Mouse (Mus musculus): ENCODE measurements around the gene Gucy2e. TPM values are rescaled to one million over a fixed set of nuclear protein-coding genes. Genes with fewer than 3 reads are reported as not detected.

The Gucy2e gene
- not detected for total RNA-seq (2022)

DNA sequence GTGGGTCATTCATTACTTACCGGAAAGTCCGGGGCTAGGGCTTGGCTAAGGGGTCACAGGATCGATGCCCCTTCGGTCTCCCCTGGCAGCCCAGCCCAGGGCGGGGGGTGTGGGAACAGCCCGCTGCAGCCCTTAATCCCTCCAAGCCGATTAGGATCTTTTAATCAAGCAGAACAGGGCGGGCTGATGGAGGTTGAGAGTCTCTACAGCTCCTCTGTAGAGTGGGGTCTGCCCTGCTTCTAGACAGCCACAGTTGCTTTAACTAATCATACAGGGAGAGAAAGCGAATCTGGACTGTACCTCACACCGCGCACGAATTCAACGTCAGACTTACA is at the start of gene Gucy2e:
Gucy2e (minus strand) TSS at position 111 of the 335 bp plus-strand sequence.
- no peak for DNase-seq

DNA sequence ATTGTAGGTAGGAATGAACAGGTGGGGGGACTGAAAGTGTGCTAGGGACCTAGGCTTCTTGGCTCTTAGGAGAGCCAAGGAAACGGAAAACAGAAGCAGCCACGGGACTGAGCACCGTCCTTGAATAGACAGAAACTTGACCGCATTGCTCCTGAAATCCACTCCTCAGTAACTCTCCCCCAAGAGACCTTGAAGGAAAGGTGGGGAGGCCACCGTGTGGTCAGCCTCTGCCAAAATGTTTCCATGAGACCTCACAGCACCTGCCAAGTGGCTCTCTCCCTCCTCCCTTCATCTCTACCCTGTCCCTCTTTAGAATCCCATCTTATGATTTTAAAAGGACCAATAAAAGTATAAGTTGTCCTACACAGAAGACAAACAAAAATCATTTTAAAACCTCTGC is 40.4 kb upstream of the Gucy2e start:
- no peak for DNase-seq

DNA sequence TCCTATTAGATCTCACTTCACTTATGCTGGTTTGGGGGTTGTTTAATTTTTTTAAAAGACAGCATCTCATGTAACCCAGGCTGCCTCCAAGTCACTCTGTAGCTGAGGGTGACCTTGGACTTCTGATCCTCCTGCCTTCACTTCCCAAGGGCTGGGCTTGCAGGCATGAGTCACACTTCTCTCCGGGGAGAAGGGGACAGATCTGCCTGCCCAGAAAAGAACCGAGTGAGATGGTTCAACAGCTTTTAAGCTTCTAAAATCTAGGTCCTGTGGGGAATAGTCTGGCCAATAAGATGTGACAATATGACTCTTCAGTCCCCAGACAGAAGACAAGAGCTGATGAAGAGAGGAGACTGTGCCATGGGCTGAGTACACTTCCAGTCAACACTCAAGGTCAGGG is 39.2 kb upstream of the Gucy2e start:
- peak; percentile 61 for DNase-seq

DNA sequence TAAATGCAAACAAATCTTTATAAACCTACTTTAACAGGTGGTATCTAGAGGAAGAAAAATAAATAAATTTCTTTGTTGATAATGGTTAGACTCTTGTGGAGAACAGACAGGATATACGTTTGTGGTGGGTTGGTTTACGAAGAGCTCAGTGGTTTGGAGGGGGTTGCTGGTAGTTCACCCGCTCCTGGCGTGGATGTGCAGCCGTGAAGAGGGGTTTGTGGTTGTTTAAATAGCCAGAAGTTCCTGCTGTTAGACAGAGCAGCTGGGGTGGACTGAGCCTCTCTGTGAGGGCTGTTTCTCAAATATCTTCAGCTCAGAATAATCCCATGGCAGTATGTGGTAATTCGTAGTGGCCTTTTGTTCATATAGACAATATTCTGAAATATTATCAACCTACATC is 38.8 kb upstream of the Gucy2e start:
- no peak for DNase-seq

DNA sequence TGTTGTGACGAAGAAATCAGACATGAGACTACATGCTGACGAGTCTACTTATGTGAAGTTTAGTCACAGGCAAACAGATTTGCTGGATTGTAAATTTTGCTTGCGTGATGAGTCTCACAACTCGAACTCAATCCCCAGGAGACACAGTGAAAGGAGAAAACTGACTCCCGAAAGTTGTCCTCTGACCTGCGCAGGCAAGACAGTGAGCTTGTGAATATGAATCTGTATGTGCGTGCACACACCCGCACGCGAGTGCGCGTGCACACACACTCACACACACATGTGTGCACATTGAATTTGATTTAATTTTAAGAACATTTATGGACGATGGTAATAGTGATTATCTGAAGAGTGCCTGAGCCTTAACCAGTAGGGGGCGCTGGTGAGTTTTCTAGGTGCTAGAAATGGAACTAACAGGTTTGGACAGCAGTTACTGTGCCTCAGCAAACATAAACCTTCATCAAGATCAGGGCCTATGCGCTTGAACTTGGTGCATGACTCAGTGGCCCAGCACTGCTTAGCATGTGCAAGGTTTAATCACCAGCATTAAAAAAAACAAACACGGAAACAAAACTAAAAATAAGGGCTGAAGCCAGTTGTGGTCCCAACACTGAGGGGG is 35.4 kb upstream of the Gucy2e start:
- DNase-seq, result peak; percentile 58

DNA sequence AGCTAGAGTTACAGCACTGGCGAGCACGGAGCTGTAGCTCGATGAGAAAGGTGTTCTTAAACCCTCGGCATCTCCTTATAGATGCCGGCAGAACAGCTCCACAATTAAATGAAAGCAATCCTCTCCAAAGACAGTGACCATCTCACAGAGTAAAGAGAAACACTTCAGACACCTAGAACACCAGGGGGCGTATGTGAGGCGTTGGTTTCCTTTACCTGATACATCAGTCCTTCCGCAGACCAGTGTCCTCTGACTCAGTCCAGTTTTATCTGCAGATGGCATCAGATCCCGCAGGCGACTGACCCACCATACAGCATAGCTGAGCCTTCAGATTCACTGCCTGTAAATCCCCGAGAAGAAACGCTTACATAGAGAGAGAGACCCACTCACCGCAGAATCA is 32.7 kb upstream of the Gucy2e start:
- peak; percentile 50 for DNase-seq

DNA sequence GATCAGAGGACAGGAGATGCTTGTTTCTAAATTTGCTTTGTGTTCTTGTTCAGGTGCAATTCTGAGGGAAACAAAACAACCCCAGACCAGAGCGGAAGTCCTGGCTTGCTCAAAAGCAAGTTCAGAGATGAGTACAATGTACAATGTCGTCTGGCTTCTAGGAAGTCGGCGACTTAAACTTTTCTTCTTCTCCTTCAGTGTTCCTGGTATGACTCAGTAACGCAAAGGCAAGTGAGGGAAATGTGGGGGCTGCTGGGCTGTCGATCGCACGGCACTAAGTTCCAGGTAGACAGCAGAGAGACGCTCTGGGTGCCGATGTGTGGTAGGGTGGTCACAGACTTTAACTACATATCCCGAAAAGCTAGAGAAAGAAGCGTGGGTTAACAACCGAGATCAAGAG is 31.3 kb upstream of the Gucy2e start:
- DNase-seq, result no peak

DNA sequence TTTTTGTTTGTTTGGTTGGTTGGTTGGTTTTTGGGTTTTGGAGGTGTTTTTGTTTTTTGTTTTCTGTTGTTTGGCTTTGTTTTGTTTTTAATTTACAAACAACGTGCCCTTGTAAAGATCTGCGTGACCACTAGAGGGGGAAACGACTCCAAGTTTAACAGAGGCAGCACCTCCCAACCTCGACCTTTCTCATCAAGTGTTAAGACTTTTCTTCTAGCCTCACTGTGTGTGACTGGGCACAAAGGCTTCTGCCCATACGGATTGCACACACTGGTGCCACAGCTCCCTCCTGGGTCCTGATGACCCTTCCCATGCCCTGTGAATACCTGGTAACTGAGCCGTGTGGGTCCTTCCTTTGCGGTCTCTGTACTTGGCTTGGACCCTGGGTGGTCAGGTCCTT is 30.5 kb upstream of the Gucy2e start:
- no peak for DNase-seq

DNA sequence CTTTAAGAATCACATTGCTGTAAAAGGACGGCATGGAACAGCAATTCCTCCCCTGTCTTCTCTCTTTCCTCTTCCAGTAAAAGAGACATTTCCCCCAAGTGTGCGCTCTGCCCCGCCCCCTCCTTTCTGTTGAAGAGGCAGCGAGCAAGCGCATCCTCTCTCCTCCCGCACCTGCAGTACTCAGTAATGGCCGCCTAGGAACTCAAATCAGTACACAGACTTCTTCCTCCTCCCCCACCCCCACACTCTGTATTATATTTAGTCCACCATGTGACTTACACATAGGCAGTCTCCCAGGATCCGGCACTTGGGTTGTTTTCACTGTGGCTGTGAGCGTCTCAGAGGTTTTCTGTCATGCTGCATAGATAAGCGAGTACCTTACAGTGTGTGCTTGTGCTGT is 29.4 kb upstream of the Gucy2e start:
- no peak for DNase-seq

DNA sequence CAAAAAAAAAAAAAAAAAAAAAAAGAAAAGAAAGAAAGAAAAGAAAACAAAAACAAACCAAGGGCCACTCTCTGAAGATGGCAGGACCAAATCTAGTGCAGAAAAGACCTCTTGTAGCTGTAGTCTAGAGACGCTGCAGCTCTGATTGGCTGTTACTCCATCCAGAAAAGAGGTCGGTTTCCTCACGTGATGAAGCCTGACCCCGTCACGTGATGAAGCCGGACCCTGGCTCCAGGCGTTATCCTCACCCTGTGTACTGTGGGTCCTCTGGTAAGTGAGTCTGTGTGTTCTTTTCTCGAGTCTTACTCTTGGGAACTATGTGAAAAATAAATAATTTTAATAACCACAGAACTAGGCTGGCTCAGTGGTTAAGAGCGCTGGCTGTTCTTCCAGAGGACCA is 28.6 kb upstream of the Gucy2e start:
- DNase-seq, result no peak

DNA sequence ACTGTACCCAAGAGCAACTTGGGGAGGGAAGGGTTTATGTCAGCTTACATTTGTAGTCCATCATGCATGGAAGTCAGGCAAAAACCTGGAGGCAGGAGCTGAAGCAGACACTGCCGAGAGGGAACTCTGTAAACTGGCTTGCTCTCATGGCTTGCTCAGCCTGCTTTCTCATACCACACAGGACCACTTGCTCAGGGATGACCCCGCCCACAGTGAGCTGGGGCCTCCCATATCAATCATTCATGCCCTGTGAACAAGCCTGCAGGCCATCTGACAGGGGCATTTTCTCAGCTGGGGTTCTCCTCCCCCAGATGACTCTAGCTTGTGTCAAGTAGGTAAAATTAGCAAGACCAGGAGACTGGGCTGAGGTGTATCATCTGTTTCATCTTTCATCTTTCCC is 27.4 kb upstream of the Gucy2e start:
- no peak for DNase-seq

DNA sequence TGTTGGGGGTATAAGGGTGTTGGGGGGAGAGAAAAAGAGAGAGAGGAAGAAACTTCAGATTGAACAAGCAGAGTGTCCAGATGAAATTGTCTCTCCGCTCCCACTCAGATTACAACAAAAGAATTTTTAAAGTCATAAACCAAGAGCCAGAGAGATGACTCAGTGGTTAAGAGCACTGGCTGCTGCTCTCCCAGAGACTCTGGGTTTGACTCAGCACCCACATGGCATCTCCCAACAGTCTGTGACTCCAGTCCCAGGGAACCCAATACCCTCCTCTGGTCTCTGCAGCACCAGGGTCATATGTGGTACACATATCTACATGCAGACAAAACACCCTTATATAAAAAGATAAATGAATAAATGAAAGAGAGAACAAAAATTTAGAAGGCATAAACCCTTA is 23.3 kb upstream of the Gucy2e start:
- no peak for DNase-seq

DNA sequence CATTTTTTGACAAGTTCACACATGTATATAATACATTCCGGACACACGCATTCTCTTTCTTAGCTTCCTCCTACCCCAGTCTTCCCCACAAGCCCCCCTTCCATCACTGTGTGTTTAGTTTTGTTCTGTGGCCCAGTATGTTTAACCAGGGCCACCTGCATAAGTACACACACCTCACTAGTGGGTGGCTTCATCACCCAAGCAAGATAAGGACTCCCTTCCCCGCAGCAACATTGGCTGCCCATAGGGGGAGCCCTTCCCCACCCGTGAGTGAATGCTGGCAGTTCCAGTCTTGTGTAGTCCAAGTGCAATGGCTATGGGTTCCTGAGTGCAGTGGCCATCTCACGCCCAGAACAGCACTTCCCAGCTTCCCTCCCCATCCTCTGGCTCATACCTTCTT is 21.5 kb upstream of the Gucy2e start:
- DNase-seq, result no peak

DNA sequence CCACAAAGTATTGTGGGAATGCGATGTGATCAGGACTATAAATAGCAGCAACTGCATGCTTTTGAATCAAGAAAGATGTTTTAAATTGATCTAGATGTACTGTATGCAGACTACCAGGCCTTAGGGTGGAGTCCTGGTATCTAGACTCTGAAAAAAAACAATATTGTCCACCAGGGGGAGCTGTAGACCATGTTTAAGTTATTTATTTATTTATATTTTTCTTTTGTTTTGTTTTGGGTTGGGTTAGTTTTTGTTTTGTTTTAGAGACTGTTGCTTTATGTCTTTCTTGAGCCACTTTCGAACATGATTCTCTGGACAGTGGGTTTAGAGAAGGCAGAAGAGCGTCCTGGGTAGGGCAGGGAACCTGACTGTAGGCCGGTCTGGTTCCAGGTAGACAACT is 21.0 kb upstream of the Gucy2e start:
- DNase-seq, result no peak

DNA sequence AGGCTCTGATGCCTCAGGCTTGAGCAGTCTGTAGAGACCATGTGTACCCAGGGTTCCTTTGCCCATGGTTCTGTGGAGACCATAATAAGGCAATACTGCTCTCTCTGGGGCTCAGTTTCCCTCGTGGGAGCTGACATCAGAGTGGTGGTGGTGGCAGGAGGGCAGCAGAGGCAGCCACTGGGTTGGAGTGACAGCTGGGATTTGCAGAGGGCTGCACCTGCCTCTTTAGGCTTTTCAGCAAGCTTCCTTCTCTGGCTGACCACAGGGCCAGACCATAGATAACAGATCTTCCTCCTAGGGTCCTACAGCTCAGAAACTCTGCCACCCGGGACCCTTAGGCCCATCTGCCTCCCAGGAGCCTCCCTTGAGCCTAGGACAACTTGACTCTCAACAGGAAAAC is 20.2 kb upstream of the Gucy2e start:
- no peak for DNase-seq

DNA sequence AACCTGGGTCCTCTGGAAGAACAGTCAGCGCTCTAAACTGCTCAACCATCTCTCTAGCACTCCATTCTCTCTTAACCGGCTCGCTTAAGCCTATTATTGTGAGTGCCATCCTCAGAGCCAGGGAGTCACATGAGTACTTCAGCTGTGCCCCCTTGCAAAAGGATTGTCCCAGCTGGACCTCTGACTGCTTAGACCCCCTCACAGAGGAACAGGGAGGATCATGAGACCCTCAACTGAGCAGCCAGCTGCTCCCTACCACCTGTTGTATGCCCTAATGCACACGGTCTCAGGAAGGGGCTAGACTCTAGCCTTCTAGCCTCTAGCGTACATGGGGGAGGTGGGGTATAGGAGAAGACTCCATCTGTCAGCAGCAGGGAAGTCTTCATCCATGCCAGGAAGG is 18.0 kb upstream of the Gucy2e start:
- DNase-seq, result no peak

DNA sequence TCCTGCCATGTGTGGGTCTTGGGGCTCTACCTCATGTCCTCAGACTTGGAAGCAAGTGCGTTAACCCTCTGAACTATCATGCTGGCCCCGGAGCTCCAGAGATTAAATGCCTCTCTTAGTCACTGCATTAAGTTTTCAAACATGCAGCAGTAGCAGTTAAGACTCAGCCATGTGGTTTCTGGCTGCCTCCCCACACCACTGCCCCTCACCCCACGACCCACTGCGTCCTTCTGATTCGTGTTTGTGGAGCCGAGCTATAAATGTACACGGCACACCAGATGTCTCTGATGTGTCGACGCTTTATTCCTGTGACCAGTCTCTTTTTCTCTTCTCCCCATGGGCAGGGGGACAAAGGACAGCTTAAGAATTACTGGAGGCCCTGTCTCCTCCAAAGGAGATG is 16.3 kb upstream of the Gucy2e start:
- DNase-seq, result no peak

DNA sequence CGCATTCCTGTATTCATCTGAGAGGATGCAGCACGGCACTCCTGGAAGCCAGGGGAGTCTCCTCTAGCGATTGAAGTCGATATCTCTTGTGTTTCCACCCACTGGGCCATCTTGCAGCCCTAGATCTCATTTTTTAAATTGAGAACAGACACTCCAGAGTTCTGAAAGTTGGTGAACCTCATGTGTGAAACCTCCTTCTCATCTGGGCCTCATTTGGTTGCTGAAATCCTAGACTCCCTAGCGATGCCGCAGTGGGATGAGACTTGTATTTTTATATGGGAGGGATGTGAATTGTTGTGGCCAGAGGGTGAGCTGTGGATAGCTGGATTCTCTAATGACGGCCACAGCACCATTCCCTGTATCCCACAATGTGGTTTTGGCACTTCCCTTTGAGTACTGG is 15.1 kb upstream of the Gucy2e start:
- DNase-seq, result no peak

DNA sequence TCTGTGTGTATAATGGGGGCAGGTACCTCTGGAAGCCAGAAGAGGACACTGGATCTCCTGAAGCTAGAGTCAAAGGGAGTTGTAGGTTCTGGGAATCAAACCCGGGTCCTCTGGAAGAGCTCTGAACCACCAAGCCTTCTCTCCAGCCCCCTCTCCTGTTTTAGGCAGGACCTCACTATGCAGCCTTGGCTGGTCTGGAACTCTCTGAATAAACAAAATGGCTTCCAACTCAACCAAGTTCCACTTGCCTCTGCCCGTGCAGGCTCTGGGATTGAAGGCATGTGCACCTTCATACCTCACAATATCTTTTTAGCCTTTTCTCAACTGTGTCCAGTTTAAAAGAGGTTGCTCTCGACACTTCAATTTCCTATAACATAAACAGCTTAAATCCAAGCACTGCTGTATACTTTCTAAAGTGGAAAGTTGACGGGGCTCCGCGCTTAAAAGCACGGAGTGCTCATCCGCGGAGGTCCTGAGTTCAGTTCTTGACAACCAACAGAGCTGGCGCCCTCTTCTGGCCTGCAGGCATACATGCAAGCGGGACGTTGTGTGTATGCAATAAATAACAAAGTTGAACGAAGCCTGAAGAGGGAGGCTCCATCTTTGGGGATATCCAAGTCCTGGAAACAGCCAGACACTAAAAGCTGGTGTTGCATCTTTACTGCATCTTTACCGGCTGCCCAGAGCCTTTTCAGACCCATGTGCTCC is 14.5 kb upstream of the Gucy2e start:
- no peak for DNase-seq

DNA sequence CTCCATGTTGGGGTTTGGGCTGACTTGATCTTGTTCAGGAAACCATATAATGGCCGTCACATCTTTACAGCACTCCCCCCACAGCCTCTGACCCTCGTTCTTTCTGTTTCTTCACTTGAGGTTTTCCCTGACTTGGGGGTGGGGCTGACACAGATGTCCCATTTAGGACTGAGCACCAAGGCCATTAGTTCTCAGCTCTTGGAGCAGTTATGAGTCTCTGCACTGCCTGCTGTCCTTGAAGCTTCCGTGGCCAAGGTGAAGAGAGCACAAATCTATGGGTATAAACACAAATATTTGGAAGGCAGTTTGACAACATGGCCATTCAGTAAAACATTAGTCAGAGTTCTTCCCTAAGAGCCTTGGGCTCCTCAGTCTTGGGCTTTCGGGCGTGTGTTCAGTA is 13.3 kb upstream of the Gucy2e start:
- peak; percentile 58 for DNase-seq

DNA sequence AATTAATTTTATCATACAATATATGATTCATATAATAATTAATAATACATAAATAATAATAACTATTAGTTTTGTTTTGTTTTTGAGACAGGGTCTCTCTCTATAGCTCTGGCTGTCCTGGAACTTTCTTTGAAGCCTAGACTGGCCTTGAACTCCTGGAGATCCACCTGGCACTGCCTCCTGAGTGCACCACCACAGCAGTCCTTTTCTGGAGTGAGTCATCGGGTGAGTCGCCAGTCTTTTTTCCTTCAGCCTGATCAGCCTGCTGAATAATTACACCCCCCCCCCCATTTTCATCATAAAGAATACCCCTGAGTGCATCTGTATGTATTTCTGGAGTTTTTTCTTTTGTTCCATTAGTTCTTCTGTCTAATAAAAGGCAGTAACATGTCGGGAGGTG is 12.3 kb upstream of the Gucy2e start:
- DNase-seq, result no peak

DNA sequence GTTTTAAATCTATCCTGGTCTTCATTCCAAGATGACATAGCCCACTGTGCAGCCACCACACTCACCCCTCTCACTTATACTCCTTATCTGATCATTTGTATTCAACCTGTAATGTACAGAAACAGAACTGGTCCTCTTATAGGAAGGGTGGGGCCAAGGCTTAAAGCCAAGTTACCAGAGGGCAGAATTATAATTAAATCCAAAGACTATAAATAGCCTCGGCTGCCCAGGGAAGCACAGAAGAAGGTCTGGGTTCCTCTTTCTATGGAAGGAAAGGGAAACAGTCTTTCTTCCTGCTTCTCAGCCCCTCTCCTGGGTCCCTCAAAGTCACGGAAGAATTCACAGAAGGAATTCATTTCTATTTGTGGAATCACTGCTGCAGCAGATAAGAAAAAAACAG is 8.8 kb upstream of the Gucy2e start:
- DNase-seq, result no peak

DNA sequence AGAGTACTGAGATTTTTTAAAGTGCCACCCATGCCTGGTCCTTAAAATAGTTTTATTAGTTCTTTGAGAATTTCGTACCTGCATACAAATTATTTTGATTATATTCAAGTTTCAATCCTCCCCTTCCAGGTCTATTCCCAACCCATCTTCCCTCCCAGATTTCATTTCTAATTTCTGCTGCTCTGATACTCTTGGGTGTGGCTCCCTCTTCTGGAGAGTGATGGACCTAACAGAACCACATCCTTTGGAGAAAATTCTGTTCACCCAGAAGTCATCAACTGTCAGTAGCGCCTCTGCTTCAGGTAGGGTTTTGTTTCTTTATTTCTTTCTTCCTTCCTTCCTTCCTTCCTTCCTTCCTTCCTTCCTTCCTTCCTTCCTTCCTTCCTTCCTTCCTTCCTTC is 8.1 kb upstream of the Gucy2e start:
- no peak for DNase-seq

DNA sequence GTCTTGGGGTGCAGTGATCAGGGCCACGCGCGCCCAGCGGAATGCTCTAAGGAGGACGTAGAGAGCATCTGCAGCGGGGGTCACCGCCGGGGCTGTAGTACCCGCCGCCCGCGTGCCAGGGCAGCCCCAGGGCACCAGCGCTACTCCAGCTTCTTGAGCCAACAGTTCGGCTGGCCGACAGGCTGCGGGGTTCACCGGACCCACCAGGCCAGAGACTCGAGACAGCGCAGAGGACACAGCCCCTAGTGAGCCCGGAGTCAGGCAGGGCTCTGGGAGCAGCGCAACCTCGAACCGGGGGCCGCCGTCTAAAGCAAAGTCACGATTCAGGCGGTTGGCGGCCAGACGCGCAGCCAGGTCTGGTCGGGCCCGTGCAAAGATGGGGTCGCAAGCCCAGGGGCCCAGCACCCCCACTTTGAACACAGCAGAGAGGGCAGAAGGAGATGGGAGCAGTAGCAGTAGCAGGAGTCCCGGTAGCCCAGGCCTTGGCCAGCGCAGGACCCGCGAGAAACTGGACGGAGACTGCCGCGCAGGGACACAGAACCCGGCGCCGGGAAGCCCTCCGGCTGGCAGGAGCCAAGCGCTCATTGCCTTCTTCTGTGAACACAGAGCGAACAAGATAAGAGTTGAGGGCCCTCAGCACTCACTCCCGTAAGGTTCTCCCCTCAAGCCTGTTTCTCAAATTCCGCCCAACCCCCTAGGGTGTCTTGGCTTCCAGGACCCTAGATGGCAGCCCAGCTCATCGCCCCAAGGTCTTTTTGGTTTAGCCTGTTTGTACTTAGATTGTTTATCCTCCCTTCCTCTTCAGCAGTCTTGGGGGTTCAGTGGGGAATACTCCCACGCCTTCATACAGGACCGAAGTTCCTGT is 543 bp downstream of the Gucy2e start:
- no peak for DNase-seq
